Mouse (Mus musculus) spleen, adult 18-20 months (tissue): ENCODE measurements around the gene Syngap1.
"Not testable (repeated sequence)": the region's sequence is repeated elsewhere in the genome, so short reads cannot be mapped to it uniquely, and the experiment has no call there.

Experiments
- DNase-seq, 2 experiments: peaks; one replicate each; pipeline ENCODE4 v3.0.0; 2022; ENCODE audit warnings: mixed read lengths in 2 of 2

Syngap1 gene

DNA sequence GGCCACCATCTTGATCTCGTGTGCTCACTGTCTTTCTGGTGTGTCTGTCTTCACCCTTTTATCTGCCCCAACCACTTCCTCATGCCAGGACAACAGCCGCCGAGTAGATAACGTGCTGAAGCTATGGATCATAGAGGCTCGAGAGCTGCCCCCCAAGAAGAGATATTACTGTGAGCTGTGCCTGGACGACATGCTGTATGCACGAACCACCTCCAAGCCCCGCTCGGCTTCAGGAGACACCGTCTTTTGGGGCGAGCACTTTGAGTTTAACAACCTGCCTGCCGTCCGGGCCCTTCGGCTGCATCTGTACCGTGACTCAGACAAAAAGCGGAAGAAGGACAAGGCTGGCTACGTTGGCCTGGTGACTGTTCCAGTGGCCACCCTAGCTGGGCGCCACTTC is 15.8 kb downstream of the Syngap1 start:
- DNase-seq = no peak

DNA sequence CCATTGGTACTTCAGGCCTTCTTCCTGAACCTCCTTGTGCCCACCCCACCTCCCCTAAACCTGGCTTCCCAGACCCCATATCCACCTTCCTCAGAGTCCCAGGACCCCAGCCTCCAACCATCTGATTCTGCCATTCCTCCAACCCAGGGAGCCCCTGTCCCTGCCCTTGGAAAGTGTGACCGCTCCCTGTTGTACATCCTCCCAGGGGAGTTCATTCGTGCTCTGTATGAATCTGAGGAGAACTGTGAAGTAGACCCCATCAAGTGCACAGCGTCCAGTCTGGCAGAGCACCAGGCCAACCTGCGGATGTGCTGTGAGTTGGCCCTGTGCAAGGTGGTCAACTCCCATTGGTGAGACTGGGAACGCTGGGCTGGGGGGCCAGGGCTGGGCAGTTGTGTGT is 16.8 kb downstream of the Syngap1 start:
- DNase-seq = no peak

DNA sequence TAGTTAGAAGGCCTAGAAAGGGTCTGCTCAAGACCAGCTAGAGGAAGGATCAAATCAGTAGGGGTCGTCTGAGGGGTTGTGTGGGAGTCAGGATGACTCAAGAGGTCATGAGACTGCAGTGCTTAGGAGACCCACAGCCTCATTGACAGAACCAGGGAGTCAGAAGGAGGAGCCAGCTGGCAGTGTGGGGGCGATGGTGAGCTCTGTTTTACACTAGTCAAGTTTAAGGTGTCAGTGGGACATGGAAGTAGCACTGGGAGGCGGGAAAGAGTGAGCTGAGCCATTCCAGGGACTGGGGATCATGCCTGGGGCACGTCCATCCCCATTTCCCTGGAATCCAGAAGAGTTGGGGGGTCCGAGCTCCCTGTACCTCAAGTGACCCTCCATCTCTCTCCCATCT is 17.8 kb downstream of the Syngap1 start:
- no peak for DNase-seq

- DNase-seq = no peak
Observed at GRCm38 (mm10) chr17:26959815-26960214, 18.8 kb downstream of the Syngap1 start.

DNA sequence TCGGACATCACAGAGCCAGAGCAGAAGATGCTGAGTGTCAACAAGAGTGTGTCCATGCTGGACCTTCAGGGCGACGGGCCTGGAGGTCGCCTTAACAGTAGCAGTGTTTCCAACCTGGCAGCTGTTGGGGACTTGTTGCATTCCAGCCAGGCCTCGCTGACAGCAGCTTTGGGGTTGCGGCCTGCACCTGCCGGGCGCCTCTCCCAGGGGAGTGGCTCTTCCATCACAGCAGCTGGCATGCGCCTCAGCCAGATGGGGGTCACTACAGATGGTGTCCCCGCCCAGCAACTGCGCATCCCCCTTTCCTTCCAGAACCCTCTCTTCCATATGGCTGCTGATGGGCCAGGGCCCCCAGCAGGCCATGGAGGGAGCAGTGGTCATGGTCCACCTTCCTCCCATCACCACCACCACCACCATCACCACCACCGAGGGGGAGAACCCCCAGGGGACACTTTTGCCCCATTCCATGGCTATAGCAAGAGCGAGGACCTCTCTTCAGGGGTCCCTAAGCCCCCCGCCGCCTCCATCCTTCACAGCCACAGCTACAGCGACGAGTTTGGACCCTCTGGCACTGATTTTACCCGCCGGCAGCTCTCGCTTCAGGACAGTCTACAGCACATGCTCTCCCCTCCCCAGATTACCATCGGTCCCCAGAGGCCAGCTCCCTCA is 20.7 kb downstream of the Syngap1 start:
- no peak for DNase-seq

GRCm38 (mm10) chr17:26966993-26967392 is 25.9 kb downstream of the Syngap1 start:
- DNase-seq = no peak

DNA sequence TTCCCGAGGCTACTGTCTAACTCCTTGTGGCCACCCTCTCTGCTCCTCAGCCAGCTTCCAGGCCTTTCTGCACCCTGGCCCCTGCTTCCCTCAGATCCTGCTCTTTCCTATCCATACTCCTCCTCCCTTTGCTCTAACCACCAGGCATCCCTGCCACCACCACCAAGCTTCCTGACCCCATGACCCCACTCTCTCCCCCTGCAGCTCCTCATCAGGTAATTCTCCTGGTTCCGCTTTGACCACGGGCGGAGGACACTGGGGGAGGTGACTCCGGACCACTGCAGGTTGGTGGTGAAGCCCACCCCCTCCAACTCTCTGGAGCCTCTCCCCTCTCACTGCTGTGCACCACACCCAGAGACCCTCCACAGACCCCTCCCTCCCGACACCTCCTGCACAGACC is 26.4 kb downstream of the Syngap1 start:
- no peak for DNase-seq

DNA sequence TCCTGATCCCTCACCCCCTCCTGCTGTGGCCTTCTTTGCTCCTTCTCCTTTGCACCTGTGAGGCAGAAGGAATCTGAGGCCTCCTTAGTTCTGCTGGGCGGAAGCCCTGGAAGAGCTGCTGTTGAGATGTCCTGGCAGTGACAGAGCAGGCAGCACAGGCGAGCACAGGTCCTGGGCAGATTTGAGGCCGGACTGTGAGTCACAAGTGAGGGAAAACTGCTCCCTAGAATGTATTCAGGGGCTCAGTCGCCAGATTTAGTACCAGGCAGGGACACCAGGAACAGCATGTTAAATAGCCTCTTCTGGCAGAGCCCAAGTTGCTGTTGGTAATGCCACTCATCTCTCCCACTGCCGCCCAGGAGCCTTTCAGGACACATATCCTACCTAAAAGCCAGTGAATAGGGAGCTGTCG is 27.2 kb downstream of the Syngap1 start:
- no peak for DNase-seq

- DNase-seq = no peak
Observed at GRCm38 (mm10) chr17:26969257-26969656, 28.2 kb downstream of the Syngap1 start.

- no peak for DNase-seq
Observed at GRCm38 (mm10) chr17:26970221-26970620, 29.2 kb downstream of the Syngap1 start.

- DNase-seq = no peak
Observed at GRCm38 (mm10) chr17:26971247-26971905, 30.3 kb downstream of the Syngap1 start.

DNA sequence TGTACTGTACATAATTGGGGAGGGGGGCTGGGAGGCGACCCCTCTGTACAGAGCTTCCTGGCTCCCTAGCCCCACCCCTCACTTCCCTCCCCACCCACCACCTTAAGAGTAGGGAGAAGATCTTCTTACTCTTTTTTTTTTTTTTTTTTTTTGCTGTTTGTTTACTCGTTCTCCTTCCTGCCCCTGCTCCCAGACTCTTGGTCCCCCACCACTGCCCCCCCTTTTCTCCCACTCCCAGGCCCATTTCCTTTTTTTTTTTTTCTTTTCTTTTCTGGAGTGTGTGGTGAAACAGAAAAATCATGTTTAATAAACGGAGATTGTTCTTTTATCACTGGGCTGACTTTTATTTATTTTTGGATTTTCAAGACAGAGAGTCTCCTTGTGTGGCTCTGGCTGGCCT is 31.1 kb downstream of the Syngap1 start:
- DNase-seq = no peak

GRCm38 (mm10) chr17:26972703-26973574 is 31.9 kb downstream of the Syngap1 start, which contains the start of gene Zbtb9:
Gene Zbtb9 (plus strand): TSS chr17:26973167.
- peak; percentile 93 to 95 for DNase-seq

DNA sequence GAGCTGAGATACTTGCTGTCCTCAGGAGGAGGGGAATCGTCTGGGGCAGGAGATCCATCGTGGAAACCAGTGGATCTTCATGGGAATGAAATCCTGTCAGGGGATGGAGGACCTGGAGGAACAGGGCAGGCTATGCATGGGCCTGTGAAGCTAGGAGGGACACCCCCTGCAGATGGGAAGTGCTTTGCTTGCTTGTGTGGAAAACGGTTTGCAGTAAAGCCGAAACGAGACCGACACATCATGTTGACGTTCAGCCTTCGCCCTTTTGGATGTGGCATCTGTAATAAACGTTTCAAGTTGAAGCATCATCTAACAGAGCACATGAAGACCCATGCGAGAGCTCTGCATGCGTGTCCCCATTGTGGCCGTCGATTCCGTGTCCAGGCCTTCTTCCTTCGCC is 33.5 kb downstream of the Syngap1 start:
- no peak for DNase-seq

DNA sequence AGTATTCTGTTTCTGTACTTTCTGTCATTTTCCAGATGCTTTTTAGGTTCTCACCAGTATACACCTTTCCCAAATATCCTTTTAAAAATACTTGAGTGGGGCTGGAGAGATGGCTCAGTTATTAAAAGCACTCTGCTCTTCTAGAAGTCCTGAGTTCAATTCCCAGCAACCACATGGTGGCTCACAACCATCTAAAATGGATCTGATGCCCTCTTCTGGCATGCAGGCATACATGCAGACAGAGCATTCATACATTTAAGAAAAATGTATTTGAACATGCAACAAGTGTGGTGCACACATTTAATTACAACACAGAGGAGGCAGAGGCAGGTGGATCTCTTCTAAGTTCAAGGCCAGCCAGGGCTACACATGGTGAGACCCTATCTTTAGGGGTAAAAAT is 34.4 kb downstream of the Syngap1 start:
- DNase-seq = no peak

DNA sequence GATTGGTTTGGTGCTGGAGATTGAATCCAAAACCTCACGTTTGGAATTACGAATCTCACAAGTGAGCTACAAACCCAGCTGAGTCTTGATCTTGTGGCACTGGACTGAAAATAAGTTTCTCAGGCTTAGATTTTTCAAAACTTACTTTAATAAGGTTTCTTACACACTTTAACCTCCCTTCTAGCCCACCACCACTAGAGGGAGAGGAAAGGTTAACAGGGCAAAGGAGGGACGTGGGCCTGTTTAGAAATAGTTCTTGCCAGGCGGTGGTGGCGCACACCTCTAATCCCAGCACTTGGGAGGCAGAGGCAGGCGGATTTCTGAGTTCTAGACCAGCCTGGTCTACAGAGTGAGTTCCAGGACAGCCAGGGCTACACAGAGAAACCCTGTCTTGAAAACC is 36.3 kb downstream of the Syngap1 start:
- DNase-seq = not testable (repeated sequence)

- DNase-seq = peak; percentile 49 to 55
Observed at GRCm38 (mm10) chr17:26979426-26979825, 38.4 kb downstream of the Syngap1 start.

DNA sequence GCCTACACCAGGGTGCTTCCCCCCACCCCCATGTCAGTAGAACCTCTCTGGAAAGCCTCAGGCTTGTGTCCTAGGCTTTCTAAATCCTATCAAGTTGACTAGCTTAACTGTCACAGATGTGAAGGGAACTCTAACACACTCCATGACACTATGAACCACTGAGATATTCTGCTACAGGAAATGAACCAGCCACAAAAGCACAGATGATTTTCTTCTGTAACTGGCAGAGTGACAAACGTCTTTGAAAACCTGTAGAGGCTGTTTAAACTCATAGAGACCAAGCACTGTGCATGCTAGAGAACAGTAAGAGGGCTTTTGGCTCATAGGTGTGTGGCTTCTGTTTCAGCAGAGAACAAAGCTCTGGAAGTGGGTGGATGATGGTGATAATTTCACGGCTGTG is 40.0 kb downstream of the Syngap1 start:
- DNase-seq = no peak

GRCm38 (mm10) chr17:26983382-26983781 is 42.3 kb downstream of the Syngap1 start:
- DNase-seq = no peak

DNA sequence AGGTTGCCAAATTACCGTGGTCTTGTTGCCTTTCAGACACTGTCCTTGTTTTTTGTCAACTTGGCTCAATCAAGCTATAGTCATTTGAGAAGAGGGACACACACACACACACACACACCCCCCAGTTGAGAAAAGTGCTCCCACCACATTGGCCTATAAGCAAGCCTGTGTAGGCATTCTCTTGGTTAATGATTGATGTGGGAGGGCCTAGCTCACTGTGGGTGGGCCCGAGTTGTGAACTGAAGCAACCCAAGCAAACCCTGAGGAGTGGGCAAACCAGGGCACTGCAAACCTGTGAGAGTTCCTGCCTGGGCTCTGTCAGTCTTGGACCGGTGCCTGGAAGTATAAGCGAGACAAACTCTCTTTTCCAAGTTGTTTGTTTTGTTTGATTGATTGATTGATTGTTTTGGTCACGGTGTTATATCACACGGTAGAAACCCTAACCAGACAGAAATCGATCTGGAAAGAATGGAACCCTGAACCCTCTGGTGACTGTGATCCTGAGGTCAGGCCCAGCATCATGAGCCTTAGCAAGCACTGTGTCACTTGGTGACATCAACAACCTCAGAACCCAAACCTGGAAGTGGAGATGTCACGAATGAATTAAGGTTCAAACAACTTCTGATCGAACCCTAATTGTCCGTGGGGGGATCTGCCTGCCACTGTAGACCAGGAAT is 44.6 kb downstream of the Syngap1 start:
- DNase-seq = no peak

GRCm38 (mm10) chr17:26990521-26990920 is 49.5 kb downstream of the Syngap1 start:
- DNase-seq = no peak

DNA sequence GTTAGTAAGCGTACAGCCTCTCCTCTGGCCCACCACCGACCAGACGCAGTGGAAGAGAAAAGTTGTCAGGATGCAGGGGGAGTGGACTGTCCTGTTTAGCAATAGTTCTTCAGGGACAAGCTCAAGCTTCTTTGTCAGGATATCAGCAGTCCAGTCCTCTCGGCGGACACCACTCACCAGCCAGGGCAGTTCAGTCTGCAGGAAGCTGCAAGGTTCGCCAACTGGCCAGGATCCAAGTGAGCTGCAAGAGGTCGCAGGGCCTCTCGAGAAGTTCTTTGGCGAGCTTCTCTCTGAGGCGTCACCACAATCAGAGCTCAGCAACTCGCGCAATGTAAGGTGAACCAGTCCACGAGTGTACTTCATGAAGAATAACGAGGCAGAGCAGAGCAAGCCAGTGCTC is 53.4 kb downstream of the Syngap1 start:
- DNase-seq = no peak

- no peak for DNase-seq
Observed at GRCm38 (mm10) chr17:26995006-26995405, 54.0 kb downstream of the Syngap1 start.
